Mouse (Mus musculus) cortical plate, adult 2 months (tissue): ENCODE measurements around the gene Draxin. TPM values are rescaled to one million over a fixed set of nuclear protein-coding genes. Genes with fewer than 3 reads are reported as not detected.

Experiments
- H3K27ac ChIP-seq: fragments of 200-500 bp; 2 replicates; pipeline ENCODE4 v1.5.1; 2012; ENCODE audit warnings: low read length, control low read depth, inconsistent platforms; ENCODE audit not compliant: insufficient read depth
- H3K4me1 ChIP-seq: fragments of 200-500 bp; 2 replicates; pipeline ENCODE4 v1.6.1; 2011; ENCODE audit warnings: low read length; ENCODE audit not compliant: control insufficient read depth, insufficient read depth
- H3K4me3 ChIP-seq: fragments of 200-500 bp; 2 replicates; pipeline ENCODE4 v1.5.1; 2011; ENCODE audit warnings: mild to moderate bottlenecking, low read length, control low read depth; ENCODE audit not compliant: insufficient read depth
- CTCF ChIP-seq: fragments of 200-500 bp; IDR thresholded peaks from 2 replicates; pipeline ENCODE4 v1.5.1; 2011; ENCODE audit warnings: mild to moderate bottlenecking, control low read depth, low read length; ENCODE audit not compliant: insufficient read depth; ENCODE audit errors: extremely low read depth
- POLR2A ChIP-seq: fragments of 200-500 bp; IDR thresholded peaks from 2 replicates; pipeline ENCODE4 v1.6.1; 2011; ENCODE audit warnings: mild to moderate bottlenecking, low read length, control low read depth; ENCODE audit not compliant: insufficient read depth; ENCODE audit errors: extremely low read depth
- polyA plus RNA-seq: library from polyadenylated mRNA; depleted of rRNA; stranded (reverse); fragments of >200 nt; gene quantifications from 2 replicates; pipeline ENCODE4 v1.2.3, GENCODE M21; 2012

The Draxin gene
- polyA plus RNA-seq, 1 experiment: 0.42 TPM

- H3K27ac ChIP-seq: no peak overlapping the region
- peak overlapping the region; percentile 9; the same call in 1 of the 2 replicates for H3K4me3 ChIP-seq
- TF ChIP-seq CTCF (peak; percentile 44), POLR2A (no peak)
- H3K4me1 ChIP-seq: no peaks in the 10 kb centered on the region
Measured at GRCm38 (mm10) chr4:148101801-148102527, 28.5 kb downstream of the Draxin start.

- H3K27ac ChIP-seq: no peak overlapping the region
- no peak for TF ChIP-seq CTCF
- TF ChIP-seq POLR2A: no peak
- H3K4me1 ChIP-seq: no peaks in the 10 kb centered on the region
- no peak overlapping the region for H3K4me3 ChIP-seq
Measured at GRCm38 (mm10) chr4:148098666-148099065, 31.8 kb downstream of the Draxin start.

DNA sequence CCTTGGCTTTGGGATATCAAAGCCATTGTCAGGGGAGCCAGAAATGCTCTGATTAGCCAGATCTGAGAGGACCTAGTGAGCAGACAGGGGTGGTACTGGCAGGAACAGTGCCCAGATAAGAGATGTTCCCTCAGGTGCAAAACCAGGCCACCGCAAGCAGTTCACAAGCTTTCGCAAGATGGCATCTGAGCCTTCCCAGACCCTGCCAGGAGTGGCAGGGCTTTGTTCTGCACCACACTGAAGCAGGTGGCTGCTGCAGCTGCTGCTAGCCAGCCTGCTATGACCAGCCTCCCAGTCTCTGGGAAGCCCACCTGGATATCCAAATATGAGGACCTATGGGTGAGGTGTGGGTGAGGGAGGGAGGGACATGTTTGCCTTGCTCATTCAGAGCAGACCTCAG is 32.6 kb downstream of the Draxin start:
- no peak overlapping the region for H3K27ac ChIP-seq
- TF ChIP-seq CTCF: no peak
- TF ChIP-seq POLR2A: no peak

GRCm38 (mm10) chr4:148095081-148095480 is 35.4 kb downstream of the Draxin start:
- Histone ChIP-seq H3K27ac (no peak overlapping the region), H3K4me1 (no peaks in the 10 kb centered on the region), H3K4me3 (no peak overlapping the region)
- TF ChIP-seq CTCF: no peak
- TF ChIP-seq POLR2A: no peak

More for the DNA sequence above, 32.6 kb downstream of the Draxin start:
- no peaks in the 10 kb centered on the region for H3K4me1 ChIP-seq
- H3K4me3 ChIP-seq: no peak overlapping the region

DNA sequence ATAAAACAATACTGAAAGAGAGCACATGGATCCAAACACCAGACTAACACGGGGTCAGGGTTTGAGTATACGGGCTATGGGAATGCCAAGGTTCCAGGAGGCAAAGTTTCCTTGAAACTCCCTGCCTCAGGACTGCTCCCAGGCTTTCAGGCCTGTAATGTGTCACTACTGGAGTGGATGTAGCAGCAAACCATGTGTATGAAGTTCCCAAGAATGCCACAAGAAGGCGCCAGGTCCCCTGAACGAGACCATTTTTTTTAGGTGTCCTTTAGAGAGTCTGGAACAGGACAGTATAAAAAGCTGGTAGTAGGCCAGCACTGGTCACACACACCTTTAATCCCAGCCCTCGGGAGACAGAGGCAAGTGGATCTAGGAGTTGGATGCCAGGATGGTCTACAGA is 36.3 kb downstream of the Draxin start:
- TF ChIP-seq CTCF (no peak), POLR2A (no peak)
- H3K4me1 ChIP-seq: no peaks in the 10 kb centered on the region
- no peak overlapping the region for H3K4me3 ChIP-seq
- no peak overlapping the region for H3K27ac ChIP-seq

DNA sequence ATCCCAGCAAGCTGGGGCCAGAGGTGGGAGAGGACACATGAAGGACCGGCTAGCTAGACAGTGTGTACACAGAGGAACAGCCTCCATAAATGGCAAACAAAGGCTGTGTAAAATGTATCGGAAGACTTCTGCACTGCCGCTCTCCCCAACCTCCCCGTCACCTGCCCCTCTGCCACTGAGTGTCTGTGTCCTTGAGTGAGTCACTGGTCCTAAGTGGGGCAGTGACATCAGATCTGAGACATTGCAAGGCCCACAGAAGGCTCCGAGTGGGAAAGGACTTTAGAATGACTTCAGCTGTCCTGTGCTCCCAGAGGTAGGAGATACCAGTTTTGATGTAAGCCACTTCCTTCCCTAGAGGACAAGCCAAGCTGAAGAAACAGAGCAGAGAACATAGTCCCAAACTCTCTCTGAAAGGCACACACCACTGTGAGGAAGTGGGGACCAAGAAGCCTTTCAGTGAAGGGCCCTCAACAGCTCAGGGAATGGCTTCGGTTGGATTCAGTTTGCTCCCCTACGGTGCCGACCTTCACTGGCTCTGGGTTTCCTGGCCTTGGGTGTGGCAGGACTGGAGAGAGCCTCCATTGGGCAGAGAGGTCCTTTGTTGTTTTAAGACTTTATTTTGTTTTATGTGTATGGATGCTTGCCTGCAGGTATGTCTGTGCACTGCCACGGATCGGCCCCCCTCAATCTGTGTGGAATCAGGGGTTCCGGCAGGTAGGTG is 37.8 kb downstream of the Draxin start:
- Histone ChIP-seq H3K4me1 (no peaks in the 10 kb centered on the region), H3K4me3 (no peak overlapping the region), H3K27ac (no peak overlapping the region)
- no peak for TF ChIP-seq POLR2A
- TF ChIP-seq CTCF: no peak

- Histone ChIP-seq H3K4me3 (no peak overlapping the region), H3K27ac (no peak overlapping the region), H3K4me1 (no peaks in the 10 kb centered on the region)
- no peak for TF ChIP-seq POLR2A
- no peak for TF ChIP-seq CTCF
Measured at GRCm38 (mm10) chr4:148091181-148091580, 39.3 kb downstream of the Draxin start.

DNA sequence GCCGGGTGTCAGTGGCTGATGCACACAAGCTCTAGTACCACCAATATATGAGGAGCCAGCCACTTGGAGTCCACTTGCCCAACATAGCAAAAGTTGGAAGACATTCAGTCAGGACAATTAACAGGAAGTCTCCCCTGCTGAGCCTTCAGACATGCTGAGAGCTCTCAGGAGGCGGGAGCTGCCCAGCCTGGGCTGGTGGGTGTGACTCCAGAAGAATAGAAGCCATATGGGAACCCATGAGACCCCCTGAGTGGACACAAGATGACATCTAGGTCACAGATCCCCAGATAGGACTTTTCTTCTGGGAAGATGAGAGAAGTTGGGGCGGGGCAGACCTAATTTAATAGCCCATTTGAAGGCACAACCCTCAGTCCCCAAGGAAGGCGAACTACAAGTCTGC is 41.3 kb downstream of the Draxin start:
- Histone ChIP-seq H3K4me1 (no peaks in the 10 kb centered on the region), H3K27ac (no peak overlapping the region), H3K4me3 (no peak overlapping the region)
- TF ChIP-seq CTCF (no peak), POLR2A (no peak)

GRCm38 (mm10) chr4:148087907-148088527 is 42.5 kb downstream of the Draxin start, which contains the start of gene Agtrap:
Gene Agtrap, minus strand, starts transcription at chr4:148088031.
- peak within 1 kb of the TSS; percentile 7 for H3K4me3 ChIP-seq
- no peak within 1 kb of the TSS for H3K27ac ChIP-seq
- no peaks in the 10 kb centered on the region for H3K4me1 ChIP-seq
- no peak for TF ChIP-seq CTCF
- TF ChIP-seq POLR2A: peak; percentile 30; the same call in 1 of the 2 replicates
